Mouse (Mus musculus) MEL (cell line): Measurements from ENCODE around the gene Ficd. TPM values are rescaled to one million over a fixed set of nuclear protein-coding genes. Genes with fewer than 3 reads are reported as not detected.

Source experiments
- DNase-seq: peaks from one replicate; pipeline ENCODE4 v3.0.0; 2011; ENCODE audit warnings: low read depth, low spot score
- H3K27ac ChIP-seq: 2 replicates; pipeline ENCODE4 v1.5.1; 2012; ENCODE audit warnings: low read depth, mild to moderate bottlenecking, control low read depth, low read length, moderate library complexity; ENCODE audit not compliant: control insufficient read depth
- H3K27me3 ChIP-seq, 2 experiments: fragments of 150-350 bp in 1 of 2; sonication (generic) in 1 of 2; 2 replicates each; pipeline ENCODE4 v1.6.1; 2012; ENCODE audit warnings: low read length in 2 of 2, mild to moderate bottlenecking in 2 of 2, improper control_type of control experiment in 1 of 2, moderate library complexity in 1 of 2; ENCODE audit not compliant: insufficient read depth in 2 of 2, control insufficient read depth in 1 of 2
- H3K36me3 ChIP-seq, 2 experiments: 2 replicates each; pipeline ENCODE4 v1.6.1; 2012 to 2014; ENCODE audit warnings: low read length in 2 of 2, improper control_type of control experiment in 1 of 2, inconsistent platforms in 1 of 2, mild to moderate bottlenecking in 1 of 2; ENCODE audit not compliant: insufficient read depth in 2 of 2, control insufficient read depth in 1 of 2
- H3K4me1 ChIP-seq, 2 experiments: fragments of 150-350 bp in 1 of 2; sonication (generic) in 1 of 2; 2 replicates each; pipeline ENCODE4 v1.6.1; 2012; ENCODE audit warnings: low read length in 2 of 2, improper control_type of control experiment in 1 of 2, mild to moderate bottlenecking in 1 of 2; ENCODE audit not compliant: insufficient read depth in 2 of 2, control insufficient read depth in 1 of 2
- H3K4me3 ChIP-seq, 2 experiments: fragments of 150-350 bp in 1 of 2; sonication (generic) in 1 of 2; 2 replicates each; pipeline ENCODE4 v1.5.1; 2012; ENCODE audit warnings: low read depth in 2 of 2, low read length in 2 of 2, mild to moderate bottlenecking in 2 of 2, moderate library complexity in 2 of 2, control low read depth in 1 of 2, improper control_type of control experiment in 1 of 2; ENCODE audit not compliant: control insufficient read depth in 1 of 2, insufficient read depth in 1 of 2
- H3K79me2 ChIP-seq: 2 replicates; pipeline ENCODE4 v1.6.1; 2012; ENCODE audit warnings: mild to moderate bottlenecking, low read length, moderate library complexity; ENCODE audit not compliant: control insufficient read depth, poor library complexity, insufficient read depth
- H3K9ac ChIP-seq: 2 replicates; pipeline ENCODE4 v1.6.1; 2012; ENCODE audit warnings: low read depth, mild to moderate bottlenecking, control low read depth, low read length, moderate library complexity; ENCODE audit not compliant: control insufficient read depth, poor library complexity, severe bottlenecking
- H3K9me3 ChIP-seq: fragments of 150-350 bp; sonication (generic); replicated peaks from 2 replicates; pipeline ENCODE4 v1.6.1; 2012; ENCODE audit warnings: mild to moderate bottlenecking, low read length, improper control_type of control experiment, moderate library complexity; ENCODE audit not compliant: insufficient read depth
- BHLHE40 ChIP-seq: IDR thresholded peaks from 2 replicates; pipeline ENCODE4 v1.6.1; 2012; ENCODE audit warnings: low read depth, mild to moderate bottlenecking, inconsistent platforms, low read length, improper control_type of control experiment, borderline replicate concordance
- CHD1 ChIP-seq: IDR thresholded peaks from 2 replicates; pipeline ENCODE4 v1.6.1; 2012; ENCODE audit warnings: low read depth, mild to moderate bottlenecking, inconsistent platforms, low read length, improper control_type of control experiment
- E2F4 ChIP-seq: IDR thresholded peaks from 2 replicates; pipeline ENCODE4 v1.6.1; 2011; ENCODE audit warnings: low read depth, low read length, improper control_type of control experiment, borderline replicate concordance
- ELF1 ChIP-seq: IDR thresholded peaks from 2 replicates; pipeline ENCODE4 v1.6.1; 2014; ENCODE audit warnings: low read depth, mild to moderate bottlenecking, inconsistent platforms, low read length, improper control_type of control experiment, moderate library complexity
- ETS1 ChIP-seq: IDR thresholded peaks from 2 replicates; pipeline ENCODE4 v1.6.1; 2012; ENCODE audit warnings: low read depth, mild to moderate bottlenecking, inconsistent platforms, low read length, improper control_type of control experiment, moderate library complexity
- GABPA ChIP-seq: IDR thresholded peaks from 2 replicates; pipeline ENCODE4 v1.6.1; 2012; ENCODE audit warnings: low read depth, mild to moderate bottlenecking, inconsistent platforms, low read length, improper control_type of control experiment, moderate library complexity
- GATA1 ChIP-seq: IDR thresholded peaks from 2 replicates; pipeline ENCODE4 v1.6.1; 2011; ENCODE audit warnings: low read depth, low read length, improper control_type of control experiment
- HCFC1 ChIP-seq: IDR thresholded peaks from 2 replicates; pipeline ENCODE4 v1.6.1; 2012; ENCODE audit warnings: low read depth, mild to moderate bottlenecking, inconsistent platforms, low read length, improper control_type of control experiment, moderate library complexity
- KAT2A ChIP-seq: conservative IDR thresholded peaks from 2 replicates; pipeline ENCODE4 v1.6.1; 2012; ENCODE audit warnings: low read depth, low read length, improper control_type of control experiment, inconsistent platforms
- MAFK ChIP-seq: IDR thresholded peaks from 2 replicates; pipeline ENCODE4 v1.6.1; 2011; ENCODE audit warnings: low read depth, mild to moderate bottlenecking, low read length, improper control_type of control experiment, borderline replicate concordance
- MAX ChIP-seq: IDR thresholded peaks from 2 replicates; pipeline ENCODE4 v1.6.1; 2011; ENCODE audit warnings: low read length, improper control_type of control experiment
- MAZ ChIP-seq: IDR thresholded peaks from 2 replicates; pipeline ENCODE4 v1.6.1; 2012; ENCODE audit warnings: low read depth, mild to moderate bottlenecking, inconsistent platforms, low read length, improper control_type of control experiment
- MEF2A ChIP-seq: IDR thresholded peaks from 2 replicates; pipeline ENCODE4 v1.6.1; 2014; ENCODE audit warnings: low read depth, mild to moderate bottlenecking, inconsistent platforms, low read length, improper control_type of control experiment; ENCODE audit not compliant: poor library complexity, insufficient replicate concordance, severe bottlenecking; ENCODE audit errors: extremely low read depth
- MYC ChIP-seq: IDR thresholded peaks from 2 replicates; pipeline ENCODE4 v1.6.1; 2011; ENCODE audit warnings: low read depth, mild to moderate bottlenecking, low read length, improper control_type of control experiment, moderate library complexity
- NRF1 ChIP-seq: IDR thresholded peaks from 2 replicates; pipeline ENCODE4 v1.6.1; 2014; ENCODE audit warnings: low read depth, mild to moderate bottlenecking, inconsistent platforms, low read length, improper control_type of control experiment, moderate library complexity; ENCODE audit not compliant: poor library complexity, insufficient read depth, severe bottlenecking
- POLR2A ChIP-seq, 2 experiments: IDR thresholded peaks; 2 replicates each; pipeline ENCODE4 v1.6.1; 2011 to 2012; ENCODE audit warnings: low read length in 2 of 2, mild to moderate bottlenecking in 2 of 2, control low read depth in 1 of 2, improper control_type of control experiment in 1 of 2, low read depth in 1 of 2, moderate library complexity in 1 of 2; ENCODE audit not compliant: control insufficient read depth in 1 of 2, insufficient read depth in 1 of 2, poor library complexity in 1 of 2
- POLR2AphosphoS5 ChIP-seq: IDR thresholded peaks from 2 replicates; pipeline ENCODE4 v1.6.1; 2012; ENCODE audit warnings: low read depth, borderline replicate concordance, mild to moderate bottlenecking, inconsistent platforms, low read length, moderate library complexity, mixed read lengths
- RAD21 ChIP-seq: IDR thresholded peaks from 2 replicates; pipeline ENCODE4 v1.6.1; 2011; ENCODE audit warnings: mild to moderate bottlenecking, low read depth, low read length, improper control_type of control experiment
- SIN3A ChIP-seq: IDR thresholded peaks from 2 replicates; pipeline ENCODE4 v1.6.1; 2012; ENCODE audit warnings: low read length, improper control_type of control experiment, inconsistent platforms
- SMC3 ChIP-seq: IDR thresholded peaks from 2 replicates; pipeline ENCODE4 v1.6.1; 2011; ENCODE audit warnings: low read depth, low read length, improper control_type of control experiment
- TAL1 ChIP-seq: IDR thresholded peaks from 2 replicates; pipeline ENCODE4 v1.6.1; 2012; ENCODE audit warnings: mild to moderate bottlenecking, inconsistent platforms, low read length, moderate library complexity, mixed read lengths
- TCF12 ChIP-seq: IDR thresholded peaks from 2 replicates; pipeline ENCODE4 v1.6.1; 2014; ENCODE audit warnings: low read depth, mild to moderate bottlenecking, inconsistent platforms, low read length, improper control_type of control experiment, moderate library complexity
- UBTF ChIP-seq: IDR thresholded peaks from 2 replicates; pipeline ENCODE4 v1.6.1; 2012; ENCODE audit warnings: low read depth, mild to moderate bottlenecking, inconsistent platforms, low read length, improper control_type of control experiment, moderate library complexity, borderline replicate concordance; ENCODE audit not compliant: insufficient read depth
- USF1 ChIP-seq: IDR thresholded peaks from 2 replicates; pipeline ENCODE4 v1.6.1; 2014; ENCODE audit warnings: low read depth, mild to moderate bottlenecking, inconsistent platforms, low read length, improper control_type of control experiment, moderate library complexity
- ZC3H11A ChIP-seq: IDR thresholded peaks from 2 replicates; pipeline ENCODE4 v1.6.1; 2012; ENCODE audit warnings: low read depth, mild to moderate bottlenecking, inconsistent platforms, low read length, improper control_type of control experiment
- ZKSCAN1 ChIP-seq: IDR thresholded peaks from 2 replicates; pipeline ENCODE4 v1.6.1; 2012; ENCODE audit warnings: low read depth, mild to moderate bottlenecking, inconsistent platforms, low read length, improper control_type of control experiment, moderate library complexity
- ZMIZ1 ChIP-seq: IDR thresholded peaks from 2 replicates; pipeline ENCODE4 v1.6.1; 2012; ENCODE audit warnings: low read depth, mild to moderate bottlenecking, inconsistent platforms, low read length, improper control_type of control experiment, moderate library complexity
- polyA plus RNA-seq, 2 experiments: library from polyadenylated mRNA; stranded (reverse) in 1 of 2; unstranded in 1 of 2; fragments of >175 nt in 1 of 2; fragments of >200 nt in 1 of 2; gene quantifications; 2 replicates each; pipeline versions ENCODE4 v1.2.1 to v1.2.4; 2012; ENCODE audit warnings: low replicate concordance in 2 of 2, low read depth in 1 of 2; ENCODE audit not compliant: insufficient read length in 2 of 2, insufficient read depth in 1 of 2, missing spikeins in 1 of 2
- total RNA-seq: library from RNA; depleted of rRNA; stranded (reverse); fragments of 300-350 nt; gene quantifications from 2 replicates; pipeline ENCODE4 v1.2.3, GENCODE M21; 2012

Ficd gene
- total and polyA plus RNA-seq, 3 experiments, result 2.5 to 2.7 TPM; not detected in 1

DNA sequence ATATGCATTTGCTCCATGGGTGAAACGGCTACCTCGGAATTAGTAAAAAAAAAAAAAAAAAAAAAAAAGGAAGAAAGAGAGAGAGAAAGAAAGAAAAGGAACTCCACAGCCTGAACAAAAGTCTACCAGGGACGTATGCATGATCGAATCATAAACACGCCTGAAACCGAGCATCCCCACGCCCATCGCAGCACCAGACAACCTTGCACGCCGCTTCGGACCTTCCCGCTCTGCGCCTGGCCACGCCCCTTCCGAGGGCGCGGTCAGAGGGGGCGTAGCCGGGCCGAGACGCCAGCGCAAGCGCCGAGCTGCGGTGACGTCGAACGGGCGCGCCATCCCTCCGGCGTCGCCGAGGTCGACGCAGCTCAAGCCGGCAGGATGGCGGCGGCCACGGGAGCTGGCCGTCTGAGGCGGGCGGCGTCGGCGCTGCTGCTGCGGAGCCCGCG is 36.9 kb downstream of the Ficd start, which contains the start of the genes Sart3 and Iscu (continued):
- no peak for TF ChIP-seq TAL1
- peak; percentile 47; the same call in 1 of the 2 replicates for TF ChIP-seq ETS1
- peak; percentile 95 for TF ChIP-seq MAX
- TF ChIP-seq MYC, result peak; percentile 46; the same call in 1 of the 2 replicates
- peak; percentile 90 for TF ChIP-seq SIN3A
- no peak for TF ChIP-seq BHLHE40
- no peak for TF ChIP-seq RAD21
- no peak for TF ChIP-seq POLR2AphosphoS5

DNA sequence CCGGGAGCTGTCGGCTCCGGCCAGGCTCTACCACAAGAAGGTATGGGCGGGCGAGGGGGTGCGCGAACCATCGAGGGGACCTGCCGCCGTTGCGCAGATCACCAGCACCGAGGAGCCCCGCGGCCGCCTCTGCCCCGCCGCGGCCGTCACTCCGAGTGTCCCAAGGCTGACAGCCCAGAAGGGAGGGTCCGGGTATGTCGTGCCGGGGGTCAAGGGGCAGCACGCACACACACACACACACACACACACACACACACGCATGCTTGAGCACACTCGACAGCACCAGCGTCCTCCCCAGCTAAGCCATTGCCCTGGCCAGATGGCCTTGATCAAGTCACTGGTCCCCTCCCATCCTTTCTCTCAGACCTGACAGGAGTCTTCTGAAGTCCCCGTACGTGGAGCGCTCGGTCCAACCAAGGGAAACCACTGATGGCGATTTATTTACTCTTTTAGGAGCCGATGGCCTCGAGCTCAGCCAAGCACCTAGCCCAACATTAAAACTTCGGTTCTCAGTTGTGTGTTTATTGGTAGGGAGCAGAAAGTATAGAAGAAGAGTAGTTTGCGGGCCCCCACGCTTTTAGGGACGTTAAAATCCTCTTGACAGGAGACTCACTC is 37.4 kb downstream of the Ficd start:
- Histone ChIP-seq H3K9ac (peak overlapping the region; percentile 79), H3K36me3 (peaks cover 0 to 8% of the 10 kb centered on the region in 2 experiments; a peak in 2 of 4 replicates), H3K4me1 (peaks cover 0 to 12% of the 10 kb centered on the region in 2 experiments; a peak in 2 of 4 replicates), H3K79me2 (peaks cover 44% of the 10 kb centered on the region), H3K4me3 (peak overlapping the region; percentile 67 to 94), H3K9me3 (no peaks in the 10 kb centered on the region), H3K27ac (no peak overlapping the region; the same call in 1 of the 2 replicates), H3K27me3 (no peaks in the 10 kb centered on the region)
- TF ChIP-seq MEF2A (no peak), GABPA (no peak)
- peak; percentile 41 for DNase-seq

DNA sequence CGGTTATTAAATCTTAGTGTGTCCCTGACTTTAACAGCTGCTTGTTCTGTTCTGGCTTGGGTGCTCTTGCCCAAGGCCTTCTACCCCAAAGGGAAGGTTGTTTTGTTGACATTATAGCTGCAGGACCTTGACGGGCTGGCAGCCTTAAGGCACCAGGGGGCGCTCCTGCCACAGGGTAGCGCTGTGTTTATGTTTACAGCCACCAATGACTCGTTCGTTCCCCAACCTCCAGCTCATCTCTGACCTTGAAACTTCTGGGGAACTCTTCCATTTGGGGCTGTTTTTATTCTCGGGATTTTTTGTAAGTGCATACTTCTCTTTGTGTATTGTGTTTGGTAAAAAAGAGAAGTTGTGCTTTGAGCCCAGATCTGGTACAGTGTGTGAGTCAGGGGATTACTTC is 38.1 kb downstream of the Ficd start:
- Histone ChIP-seq H3K4me3 (peak overlapping the region; percentile 67 to 94), H3K9me3 (no peaks in the 10 kb centered on the region), H3K27ac (peak overlapping the region; percentile 1; the same call in 1 of the 2 replicates), H3K4me1 (peaks cover 0 to 12% of the 10 kb centered on the region in 2 experiments; a peak in 2 of 4 replicates), H3K9ac (peak overlapping the region; percentile 79), H3K36me3 (peaks cover 0 to 8% of the 10 kb centered on the region in 2 experiments; a peak in 2 of 4 replicates), H3K27me3 (no peaks in the 10 kb centered on the region), H3K79me2 (peaks cover 38% of the 10 kb centered on the region)
- peak; percentile 90 for DNase-seq
- TF ChIP-seq ELF1, result no peak
- no peak for TF ChIP-seq POLR2A (IDR thresholded peaks at IDR 0.05; ENCODE audit: control insufficient read depth in 1 of 2, insufficient read depth in 1 of 2, low read depth in 1 of 2, low read length in 2 of 2, poor library complexity in 1 of 2)
- TF ChIP-seq MAFK, result no peak
- TF ChIP-seq KAT2A, result no peak
- no peak for TF ChIP-seq USF1
- no peak for TF ChIP-seq E2F4
- peak; percentile 40; the same call in 1 of the 2 replicates for TF ChIP-seq MAX
- peak; percentile 65 for TF ChIP-seq HCFC1
- no peak for TF ChIP-seq NRF1
- TF ChIP-seq SMC3, result peak; percentile 94
- peak; percentile 71 for TF ChIP-seq MAZ
- no peak for TF ChIP-seq BHLHE40
- TF ChIP-seq GATA1, result no peak
- TF ChIP-seq ETS1, result 0 out of 2 replicates have a peak, but pooled peaks have one; percentile 18
- peak; percentile 96 for TF ChIP-seq SIN3A
- TF ChIP-seq UBTF, result no peak
- no peak for TF ChIP-seq MEF2A
- TF ChIP-seq ZC3H11A, result peak; percentile 74
- no peak for TF ChIP-seq TCF12
- no peak for TF ChIP-seq ZKSCAN1
- TF ChIP-seq ZMIZ1, result no peak
- TF ChIP-seq CHD1, result no peak
